Mouse (Mus musculus): ENCODE measurements around the gene Map3k5. TPM values are rescaled to one million over a fixed set of nuclear protein-coding genes. Genes with fewer than 3 reads are reported as not detected.

Gene Map3k5
- total RNA-seq, 2 experiments from 2014 or later, result 24.2 to 24.4 TPM

DNA sequence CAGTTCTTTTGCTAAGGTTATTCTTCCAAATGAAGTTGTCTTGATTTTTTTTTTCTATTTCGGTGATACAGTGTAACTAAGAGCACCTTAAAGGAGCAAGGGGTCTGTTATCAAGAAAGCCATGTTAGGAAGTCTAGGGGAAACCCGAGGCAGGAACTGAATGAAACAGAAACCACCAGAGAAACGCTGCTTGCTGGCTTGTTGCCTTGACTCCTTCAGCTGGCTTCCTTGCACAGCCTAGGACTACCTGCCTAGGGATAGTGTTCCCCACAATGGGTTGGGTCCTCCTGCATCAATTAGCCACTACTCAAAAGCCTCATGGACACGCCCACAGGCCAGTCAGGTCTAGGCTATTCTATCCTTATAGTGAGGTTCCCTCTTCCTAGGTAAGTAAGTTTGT lies 106.4 kb downstream of the Map3k5 start:
- DNase-seq (ENCODE audit: low spot score in 2 of 2), result no peak

DNA sequence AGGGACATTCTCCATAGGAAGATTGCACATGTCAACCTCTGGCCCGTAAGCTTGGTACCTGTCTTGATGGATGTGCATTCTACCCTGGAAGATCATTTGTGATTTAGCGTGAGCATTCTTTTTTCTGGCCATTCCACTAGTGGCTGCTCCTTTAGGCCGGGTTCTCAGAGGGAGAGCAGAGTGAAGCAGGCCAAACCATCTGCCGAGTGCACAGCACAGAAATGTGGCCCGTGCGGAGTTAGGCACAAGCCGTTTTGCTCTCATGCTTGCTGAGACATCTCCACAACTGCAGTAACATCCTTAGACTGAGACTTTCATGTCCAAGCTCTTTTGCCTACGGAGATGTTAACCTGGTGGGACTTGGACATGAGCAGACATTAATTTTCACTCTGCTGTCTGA lies 107.8 kb downstream of the Map3k5 start:
- DNase-seq (ENCODE audit: low spot score in 2 of 2), result no peak

DNA sequence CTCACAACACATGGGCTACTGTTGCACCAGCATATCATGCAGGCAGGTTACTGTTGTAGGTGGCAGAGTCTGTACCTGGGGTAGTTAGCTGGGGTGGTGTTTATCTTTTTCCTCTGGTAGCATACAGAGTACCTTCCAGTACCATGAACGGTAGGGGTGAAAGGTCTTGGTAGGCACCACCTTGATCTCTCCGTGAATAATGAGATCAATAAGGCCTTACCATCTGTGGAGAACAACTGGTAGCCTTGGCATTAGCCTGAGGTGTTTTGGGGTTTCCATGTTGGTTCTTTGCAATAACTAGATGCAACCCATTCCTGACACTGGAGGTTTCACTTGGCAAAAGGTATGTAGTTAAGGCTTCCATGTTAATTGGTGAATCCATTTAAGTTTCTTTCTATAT lies 109.8 kb downstream of the Map3k5 start:
- DNase-seq (ENCODE audit: low spot score in 2 of 2), result no peak

DNA sequence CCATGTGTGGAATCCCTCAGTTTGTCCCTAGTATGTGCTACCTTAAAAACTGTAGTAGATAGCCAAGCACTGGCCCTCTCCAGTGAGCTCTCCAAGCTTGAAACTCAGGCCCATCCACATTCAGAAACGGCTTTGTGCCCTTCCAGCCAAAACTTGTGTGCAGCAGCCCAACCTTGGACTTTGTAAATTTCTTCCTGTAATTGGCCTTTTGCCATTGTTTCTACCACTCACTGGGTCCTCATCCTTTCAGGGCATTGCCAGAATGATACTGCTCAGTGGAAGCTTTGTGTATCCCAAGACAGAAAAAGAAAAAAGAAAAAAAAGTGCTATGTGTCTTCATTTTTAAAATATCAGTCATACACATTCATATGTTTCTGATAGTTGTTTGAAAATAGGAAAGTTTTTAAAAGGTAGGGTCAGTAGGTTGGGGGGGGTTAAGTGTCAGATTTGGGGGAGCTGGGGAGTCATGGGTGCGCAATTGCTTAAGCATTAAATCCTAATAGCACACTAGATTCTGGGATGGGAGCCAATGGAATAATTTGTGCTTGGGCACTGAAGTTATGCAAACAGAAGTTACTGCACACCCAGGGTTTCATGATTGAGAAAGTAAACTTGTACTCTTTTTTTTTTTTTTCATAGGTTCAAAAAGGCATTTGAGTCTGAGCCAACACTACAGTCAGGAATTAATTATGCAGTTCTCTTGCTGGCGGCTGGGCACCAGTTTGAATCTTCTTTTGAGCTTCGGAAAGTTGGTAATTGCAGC lies 111.6 kb downstream of the Map3k5 start:
- DNase-seq (ENCODE audit: low spot score in 2 of 2), result peak in 1 of 2 experiments; percentile 26

DNA sequence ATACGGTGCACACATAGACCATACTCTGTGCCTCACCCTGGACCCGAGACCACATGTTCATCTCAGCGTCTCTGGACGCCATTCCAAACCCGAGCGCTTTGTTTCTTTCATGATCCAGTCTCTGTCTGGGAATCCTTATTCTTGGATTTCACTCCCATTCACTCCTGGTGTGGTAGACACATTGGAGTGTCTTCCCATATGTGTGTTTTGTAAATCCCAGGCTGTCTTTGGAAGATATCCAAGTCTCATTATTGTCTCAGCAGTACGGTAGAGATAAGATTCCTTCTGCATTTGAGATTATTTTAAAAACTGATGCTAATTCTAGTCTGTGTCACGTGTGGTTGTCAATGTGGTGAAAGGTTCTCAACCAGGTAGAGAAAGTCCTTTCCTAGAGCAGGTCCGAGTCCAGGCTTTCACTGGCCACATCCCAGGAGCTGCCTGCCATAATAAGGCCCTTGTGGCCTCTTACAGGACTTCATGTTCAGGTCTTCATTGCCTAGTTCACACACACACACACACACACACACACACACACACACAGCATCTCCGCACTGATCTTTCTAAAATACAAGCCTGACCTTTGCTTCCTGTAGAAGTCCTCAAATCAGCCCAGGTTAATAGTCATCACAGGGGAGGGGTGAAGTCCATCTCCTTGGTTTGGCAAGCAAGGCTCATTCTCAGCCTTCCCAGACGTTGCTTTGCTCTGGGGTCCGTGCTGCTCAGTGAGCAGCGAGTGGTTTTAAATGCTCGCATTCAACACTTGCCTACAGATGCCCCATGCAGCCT lies 122.8 kb downstream of the Map3k5 start:
- DNase-seq (ENCODE audit: low spot score in 2 of 2), result peak in 1 of 2 experiments; percentile 39

DNA sequence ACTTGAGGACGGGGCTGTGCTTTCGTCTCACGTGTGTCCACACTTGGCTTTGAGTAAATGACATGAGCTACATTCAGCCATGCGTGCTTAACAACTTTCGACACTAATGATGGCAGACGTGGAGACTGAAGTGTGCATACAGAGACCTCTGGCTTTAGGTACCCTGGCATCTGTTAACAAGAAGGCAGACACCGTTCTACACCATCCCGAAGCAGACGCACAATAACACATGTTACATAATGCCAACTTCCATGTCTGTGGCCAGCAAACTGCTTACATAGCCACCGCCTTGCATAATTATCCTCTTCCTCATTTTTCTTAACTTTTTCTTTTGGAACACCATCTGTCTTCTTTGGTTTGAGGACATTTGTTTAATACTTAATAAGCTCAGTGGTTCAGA lies 123.8 kb downstream of the Map3k5 start:
- DNase-seq (ENCODE audit: low spot score in 2 of 2), result no peak

DNA sequence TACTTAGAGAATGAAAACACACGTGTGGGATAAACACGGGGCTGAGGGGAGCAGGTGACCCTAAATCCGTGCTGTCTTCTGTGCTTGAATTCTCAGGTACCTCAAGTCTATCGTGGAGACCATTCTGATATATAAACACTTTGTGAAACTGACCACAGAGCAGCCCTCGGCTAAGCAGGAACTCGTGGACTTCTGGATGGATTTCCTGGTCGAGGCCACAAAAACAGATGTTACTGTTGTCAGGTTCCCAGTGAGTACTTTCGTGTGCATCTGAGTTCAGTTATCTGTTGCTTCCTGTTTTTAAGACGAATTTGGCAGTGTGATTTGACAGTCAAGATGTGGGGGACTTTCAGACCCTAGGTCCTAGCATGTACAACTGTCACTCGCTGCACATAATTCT lies 124.6 kb downstream of the Map3k5 start:
- no peak for DNase-seq (ENCODE audit: low spot score in 2 of 2)

DNA sequence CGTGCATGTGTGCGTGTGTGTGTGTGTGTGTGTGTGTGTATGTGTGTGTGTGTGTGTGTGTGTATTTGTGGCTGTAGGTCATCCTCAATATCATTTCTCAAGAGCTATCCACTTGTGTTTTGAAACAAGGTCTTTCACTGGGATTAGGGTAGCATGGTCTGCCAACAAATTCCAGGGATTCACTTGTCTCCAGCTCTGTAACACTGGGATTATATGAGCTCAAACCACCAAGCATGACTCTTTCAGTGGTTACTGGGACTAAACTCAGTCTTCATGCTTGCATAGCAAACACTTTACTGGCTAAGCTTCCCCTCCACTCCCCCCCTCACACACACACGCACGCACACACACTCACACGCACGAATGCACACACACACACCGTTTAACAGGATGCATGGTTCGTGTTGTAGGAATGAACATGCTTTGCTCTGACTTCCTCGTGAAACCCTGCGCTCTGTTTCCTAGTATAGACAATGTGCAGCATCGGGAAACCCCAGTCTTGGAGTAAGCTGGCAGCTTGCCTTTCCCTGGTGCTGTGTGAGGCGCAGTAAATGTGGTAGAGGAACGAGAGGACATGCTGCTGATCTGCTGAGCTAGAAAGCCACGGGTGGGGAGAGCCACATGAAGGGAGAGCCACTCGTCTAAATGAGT lies 126.2 kb downstream of the Map3k5 start:
- peak in 1 of 2 experiments; percentile 25 for DNase-seq (ENCODE audit: low spot score in 2 of 2)

DNA sequence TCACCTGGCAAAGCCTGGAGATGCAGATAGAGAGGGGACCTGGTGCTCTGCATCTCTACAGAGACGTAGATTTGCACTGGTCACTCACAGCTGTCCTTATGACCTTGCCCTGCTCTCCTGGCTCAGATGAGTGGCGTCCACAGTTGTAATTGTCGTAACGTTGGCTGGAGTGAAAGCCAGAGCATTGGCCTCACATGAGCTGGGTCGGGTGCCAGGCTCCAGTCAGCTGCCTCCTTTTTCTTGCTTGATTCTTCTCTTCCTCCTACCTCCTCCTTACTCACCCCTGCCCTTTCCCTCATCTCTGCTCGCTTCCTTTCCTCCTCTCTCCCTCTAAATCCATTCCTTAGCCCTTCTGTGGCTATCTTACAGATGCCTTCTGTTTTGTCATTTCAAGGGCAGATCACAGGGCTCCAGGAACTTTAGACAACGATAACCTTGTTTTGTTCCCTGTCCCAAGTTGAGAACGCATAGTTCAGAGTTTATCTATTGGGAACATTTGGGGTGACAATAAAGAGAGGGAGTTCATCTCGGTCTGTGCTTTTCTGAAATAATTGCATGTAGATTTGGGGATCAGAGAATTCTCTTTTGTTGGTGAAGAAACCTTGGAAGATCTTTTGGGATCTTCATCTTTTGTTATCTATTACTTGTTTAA lies 130.4 kb downstream of the Map3k5 start:
- no peak for DNase-seq (ENCODE audit: low spot score in 2 of 2)

DNA sequence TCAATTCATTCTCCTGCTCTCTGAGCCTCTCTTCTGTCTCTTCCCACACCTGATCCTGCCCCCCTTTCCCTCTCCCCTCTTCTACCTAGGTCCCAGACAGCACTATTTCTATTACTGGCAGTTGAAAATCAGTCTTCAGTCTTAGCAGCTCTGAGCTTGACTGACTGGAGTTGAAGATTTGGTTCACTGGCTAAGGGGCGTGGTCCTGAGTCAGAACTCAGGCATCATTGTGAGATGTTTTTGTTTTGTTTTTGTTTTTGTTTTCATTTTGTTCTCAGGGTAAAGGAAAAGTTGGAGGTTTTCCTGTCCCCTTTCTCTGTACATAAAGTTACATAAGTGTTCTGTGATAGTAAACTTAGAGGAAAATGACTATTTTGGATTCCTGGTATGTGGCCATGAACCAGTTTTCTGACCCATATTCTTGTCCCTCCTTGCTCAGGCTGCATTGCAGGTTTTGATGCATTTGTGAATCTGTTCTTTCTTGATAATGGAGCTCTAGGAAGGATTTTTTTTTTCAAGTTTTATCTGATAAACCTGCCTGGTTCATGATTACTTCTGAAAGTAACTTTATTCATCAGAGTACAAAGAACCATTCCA lies 131.9 kb downstream of the Map3k5 start:
- no peak for DNase-seq (ENCODE audit: low spot score in 2 of 2)

DNA sequence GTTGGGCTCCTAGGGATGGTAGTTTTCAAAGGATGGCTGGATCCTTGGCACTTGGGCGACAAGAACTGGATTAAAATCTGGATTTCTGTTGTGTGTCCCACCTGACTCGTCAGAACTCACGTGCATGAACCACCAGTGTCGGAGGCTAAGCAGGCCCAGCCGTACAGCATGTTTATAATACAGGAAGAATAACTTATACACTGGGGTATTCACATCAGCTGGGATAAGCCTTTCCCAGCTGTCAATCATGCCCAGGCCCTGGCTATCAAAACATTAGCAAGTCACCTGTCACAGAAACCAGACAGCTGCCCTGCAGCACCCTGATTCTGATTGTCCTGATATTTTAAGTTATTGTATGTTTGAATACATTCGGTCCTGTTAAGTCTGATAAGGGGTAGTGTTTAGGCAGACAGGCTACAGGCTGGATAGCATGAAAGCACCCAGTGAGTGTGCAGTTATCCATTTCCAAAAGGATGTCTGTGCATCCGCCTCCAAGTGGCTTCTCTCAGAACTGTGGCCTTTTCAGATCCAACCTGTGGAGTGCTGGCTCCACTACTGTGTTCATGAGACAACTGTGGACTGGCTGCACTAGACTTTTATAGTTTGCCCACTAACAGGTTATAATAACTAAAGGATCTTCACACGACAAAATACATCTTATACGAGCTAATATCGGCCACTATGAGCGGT lies 135.6 kb downstream of the Map3k5 start:
- no peak for DNase-seq (ENCODE audit: low spot score in 2 of 2)

DNA sequence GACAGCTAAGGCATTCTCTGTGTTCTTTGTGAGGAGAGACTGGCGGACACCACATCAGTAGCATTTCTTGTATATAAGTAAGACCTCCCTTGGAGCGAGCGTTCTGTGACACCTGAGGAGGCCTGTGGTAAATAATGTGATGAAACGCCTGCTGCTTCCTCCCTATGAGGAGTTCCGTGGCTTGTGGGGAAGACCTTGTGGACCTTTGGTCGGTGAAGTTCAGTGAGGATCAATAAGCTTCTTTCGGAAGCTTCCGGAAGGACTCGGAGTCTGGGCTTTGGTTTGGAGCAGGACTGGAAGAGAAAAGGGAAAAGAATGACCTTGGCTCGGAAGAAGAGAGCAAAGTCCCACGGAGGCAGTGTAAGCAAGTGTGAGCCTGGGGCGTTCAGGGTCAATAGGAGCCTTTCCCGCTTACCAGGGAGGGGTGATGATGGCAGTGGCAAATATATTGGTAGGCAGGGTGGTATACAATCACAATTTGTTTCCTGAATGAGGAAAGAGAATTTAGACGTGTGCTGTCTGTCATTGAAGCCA lies 136.4 kb downstream of the Map3k5 start:
- DNase-seq (ENCODE audit: low spot score in 2 of 2), result no peak

DNA sequence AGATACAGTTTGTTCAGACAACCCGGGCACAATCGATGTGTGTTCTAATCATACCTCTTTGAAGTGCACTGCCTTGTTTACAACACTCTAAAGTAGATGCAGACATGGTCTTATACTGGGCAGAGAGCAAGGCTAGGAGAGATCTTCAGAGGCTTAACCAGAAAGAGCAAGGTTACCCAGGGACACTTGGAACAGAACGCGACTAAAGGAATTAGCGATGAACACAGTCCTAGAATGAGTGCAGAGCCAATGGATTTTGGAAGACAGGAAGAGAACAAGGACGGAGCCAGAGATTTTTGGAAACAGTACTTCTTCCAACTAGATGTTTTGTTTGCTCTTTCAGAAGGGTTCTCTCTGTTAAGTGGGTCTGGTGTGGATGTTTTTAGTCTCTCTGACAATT lies 137.4 kb downstream of the Map3k5 start:
- peak in 1 of 2 experiments; percentile 31 for DNase-seq (ENCODE audit: low spot score in 2 of 2)

DNA sequence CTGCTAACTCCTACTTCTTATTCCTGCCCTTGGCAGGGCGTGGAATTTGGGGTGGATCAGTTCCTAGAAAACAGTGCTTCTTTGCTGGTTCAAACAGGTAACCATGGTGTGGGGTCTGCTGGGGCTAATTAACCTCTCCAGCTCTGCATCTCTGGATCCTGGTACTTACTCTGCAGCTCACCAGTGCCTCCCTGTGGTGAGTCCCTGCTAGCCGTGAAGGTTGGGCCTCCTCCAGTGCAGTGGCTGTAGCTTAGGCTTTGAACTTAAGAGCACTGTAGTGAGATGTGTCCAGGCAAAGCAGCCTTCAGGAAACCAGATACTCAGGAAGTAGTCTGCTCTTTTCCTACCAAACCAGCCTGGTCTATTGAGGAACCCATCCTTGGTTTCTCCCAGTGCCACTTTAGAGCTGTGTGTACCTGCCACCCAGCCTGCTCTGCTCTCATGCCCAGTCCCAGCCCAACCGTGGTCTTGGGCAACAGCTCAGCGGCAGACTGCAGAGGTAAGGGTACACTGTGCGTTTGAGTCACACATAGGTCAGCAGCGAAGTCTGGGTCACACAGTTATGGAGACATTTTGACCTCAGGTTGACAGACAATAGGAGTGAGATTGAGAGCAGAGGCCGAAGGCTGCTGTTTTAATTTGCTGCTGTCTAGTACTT lies 139.1 kb downstream of the Map3k5 start:
- DNase-seq (ENCODE audit: low spot score in 2 of 2), result peak; percentile 64 to 74

DNA sequence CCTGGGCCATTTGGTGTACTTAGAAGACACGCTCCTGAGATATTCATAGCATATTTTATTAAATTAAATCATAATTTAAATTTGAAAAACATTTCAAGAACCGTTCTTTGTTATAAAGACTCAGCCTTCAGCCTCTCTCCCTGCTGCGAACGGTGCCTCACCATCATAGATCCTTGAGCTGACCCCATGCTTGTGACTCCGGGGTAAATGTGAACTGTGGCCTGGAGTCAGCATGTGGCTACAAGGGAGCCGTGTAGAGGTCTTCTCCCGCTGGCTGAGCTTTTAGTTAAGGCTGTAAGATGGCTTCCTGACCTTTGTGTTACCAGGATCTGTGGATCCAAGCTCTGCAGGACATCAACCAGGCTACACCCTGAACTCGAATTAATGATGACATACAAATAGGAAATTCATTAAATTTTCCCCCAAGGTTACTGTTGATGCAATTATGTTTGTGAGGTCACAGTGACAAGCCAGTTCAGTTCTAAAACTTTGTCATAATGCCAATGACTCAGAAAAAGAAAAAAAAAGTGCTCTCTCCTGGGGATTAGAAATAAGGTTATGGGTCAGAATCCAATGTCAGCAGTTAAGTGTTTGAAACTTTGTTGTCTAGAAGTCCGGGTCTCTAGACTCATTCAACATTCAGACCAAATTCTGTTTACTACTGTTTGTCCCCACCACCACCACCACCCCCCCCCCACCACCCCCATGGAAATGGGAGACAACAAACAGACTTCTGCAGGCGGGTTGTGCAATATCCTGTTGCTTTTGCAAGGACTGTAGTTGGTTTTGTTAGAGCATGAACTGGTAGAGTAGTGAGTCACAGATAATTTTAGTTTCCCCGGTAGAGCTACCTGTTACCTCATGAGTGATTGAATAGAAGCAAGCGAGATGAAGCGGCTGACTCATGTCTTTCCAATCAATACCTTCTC lies 142.5 kb downstream of the Map3k5 start:
- DNase-seq (ENCODE audit: low spot score in 2 of 2), result no peak

DNA sequence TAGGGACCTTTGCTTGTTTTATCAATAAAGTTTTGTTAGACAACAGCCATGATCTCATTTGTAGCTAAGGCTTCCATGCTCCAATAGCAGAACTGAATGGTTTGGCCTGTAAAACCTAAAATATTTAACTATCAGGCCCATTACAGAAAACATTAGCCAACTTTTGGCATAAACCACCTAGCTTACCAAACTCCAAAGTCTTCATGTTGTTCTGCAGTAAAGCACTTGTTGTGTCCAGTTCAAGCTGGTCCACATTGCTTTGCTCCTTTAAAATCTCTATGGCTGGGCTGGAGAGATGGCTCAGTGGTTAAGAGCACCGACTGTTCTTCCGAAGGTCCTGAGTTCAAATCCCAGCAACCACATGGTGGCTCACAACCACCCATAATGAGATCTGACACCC lies 144.1 kb downstream of the Map3k5 start:
- no peak for DNase-seq (ENCODE audit: low spot score in 2 of 2)

DNA sequence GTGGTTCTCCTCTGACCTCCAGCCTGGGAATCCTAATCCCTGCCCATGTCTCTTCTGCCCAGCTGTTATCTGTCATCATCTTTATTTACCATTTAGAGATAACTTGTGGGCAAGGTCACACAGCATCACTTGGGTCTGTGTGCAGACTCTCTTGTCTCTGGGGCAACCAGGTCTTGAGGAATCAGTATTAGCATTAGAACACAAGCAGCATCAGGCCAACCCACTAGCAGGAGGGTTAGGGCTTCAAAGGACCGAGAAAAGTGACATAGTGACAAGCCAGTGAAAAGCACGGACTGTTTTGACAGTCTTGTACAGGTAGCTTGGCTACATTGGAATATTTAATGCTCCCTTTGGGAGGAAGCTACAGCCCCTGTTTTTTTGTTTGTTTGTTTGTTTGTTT lies 153.6 kb downstream of the Map3k5 start:
- DNase-seq (ENCODE audit: low spot score in 2 of 2), result no peak

DNA sequence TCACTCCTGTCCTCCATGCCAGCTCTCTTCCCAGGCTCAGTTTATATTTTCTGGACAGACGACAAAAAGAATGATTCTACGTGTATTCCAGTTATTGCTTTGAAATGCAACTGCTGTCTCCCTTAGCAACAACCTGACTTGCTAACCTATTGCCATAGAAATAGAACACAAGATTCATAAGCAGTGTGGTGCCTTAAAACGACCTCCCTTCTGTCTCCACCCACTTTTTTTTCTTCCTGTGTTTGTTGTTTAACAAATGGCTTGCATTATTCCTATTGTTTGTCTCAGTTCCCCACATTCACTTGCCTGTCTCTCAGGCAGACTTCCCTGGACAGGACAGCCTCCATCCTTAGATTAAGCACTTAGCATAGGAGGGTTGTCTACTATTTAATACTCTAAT lies 154.8 kb downstream of the Map3k5 start:
- no peak for DNase-seq (ENCODE audit: low spot score in 2 of 2)

DNA sequence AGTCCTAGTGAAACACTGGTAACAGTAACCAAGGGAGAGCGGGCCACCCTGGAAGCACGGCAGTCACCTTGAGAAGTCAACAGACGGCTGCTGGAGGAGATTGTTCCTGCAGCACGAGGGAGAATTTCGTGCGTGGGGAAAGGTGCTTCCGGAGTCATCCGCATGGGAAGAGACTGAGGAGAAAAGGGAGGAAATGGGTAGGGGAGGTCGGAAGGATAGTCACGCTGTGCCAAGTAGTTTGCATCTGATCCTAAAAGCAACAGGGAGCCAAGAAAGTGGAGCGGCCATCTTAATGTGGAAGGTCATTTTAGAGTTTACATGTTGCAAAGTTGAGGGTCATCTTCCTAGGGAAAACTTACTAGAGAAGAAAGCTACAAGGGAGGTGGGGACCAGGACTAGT lies 155.9 kb downstream of the Map3k5 start:
- no peak for DNase-seq (ENCODE audit: low spot score in 2 of 2)

Measured in layer of hippocampus, postnatal 14 days (tissue).